Mouse (Mus musculus) G1E (cell line): ENCODE measurements around the gene Gja5.

Experiments used
- CTCF ChIP-seq: IDR thresholded peaks from 2 replicates; pipeline ENCODE4 v1.5.1; 2012; ENCODE audit warnings: low read depth, low read length, inconsistent platforms, mixed read lengths
- POLR2AphosphoS5 ChIP-seq: IDR thresholded peaks from 2 replicates; pipeline ENCODE4 v1.6.1; 2012; ENCODE audit warnings: low read depth, low read length, inconsistent platforms; ENCODE audit not compliant: insufficient replicate concordance
- TAL1 ChIP-seq: conservative IDR thresholded peaks from 2 replicates; pipeline ENCODE4 v1.6.1; 2012; ENCODE audit warnings: low read depth, low read length, inconsistent platforms, mixed read lengths

DNA sequence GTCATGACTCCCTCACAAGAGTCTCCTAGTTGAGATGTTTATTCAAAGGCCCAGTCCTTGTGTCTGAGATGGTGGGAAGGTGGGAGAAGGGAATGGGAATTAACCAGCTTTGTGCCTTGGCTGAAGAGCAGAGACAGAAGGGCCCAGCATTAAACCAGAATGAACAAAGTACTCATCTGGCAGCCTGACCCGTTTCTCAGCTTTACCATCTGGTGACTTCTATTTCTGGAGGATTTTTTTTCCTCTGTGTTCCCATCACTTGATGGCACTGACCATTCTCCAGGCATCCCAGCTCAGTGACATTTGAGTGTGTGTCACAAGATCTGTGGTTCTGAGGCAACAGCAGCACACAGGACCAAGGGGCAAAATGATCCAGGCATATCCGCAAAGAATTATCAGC, 78.2 kb downstream of the Gja5 start:
- TF ChIP-seq CTCF (no peak), POLR2AphosphoS5 (no peak), TAL1 (no peak)
